Mouse (Mus musculus): ENCODE data around the gene Nol10.

Nol10 gene

DNA sequence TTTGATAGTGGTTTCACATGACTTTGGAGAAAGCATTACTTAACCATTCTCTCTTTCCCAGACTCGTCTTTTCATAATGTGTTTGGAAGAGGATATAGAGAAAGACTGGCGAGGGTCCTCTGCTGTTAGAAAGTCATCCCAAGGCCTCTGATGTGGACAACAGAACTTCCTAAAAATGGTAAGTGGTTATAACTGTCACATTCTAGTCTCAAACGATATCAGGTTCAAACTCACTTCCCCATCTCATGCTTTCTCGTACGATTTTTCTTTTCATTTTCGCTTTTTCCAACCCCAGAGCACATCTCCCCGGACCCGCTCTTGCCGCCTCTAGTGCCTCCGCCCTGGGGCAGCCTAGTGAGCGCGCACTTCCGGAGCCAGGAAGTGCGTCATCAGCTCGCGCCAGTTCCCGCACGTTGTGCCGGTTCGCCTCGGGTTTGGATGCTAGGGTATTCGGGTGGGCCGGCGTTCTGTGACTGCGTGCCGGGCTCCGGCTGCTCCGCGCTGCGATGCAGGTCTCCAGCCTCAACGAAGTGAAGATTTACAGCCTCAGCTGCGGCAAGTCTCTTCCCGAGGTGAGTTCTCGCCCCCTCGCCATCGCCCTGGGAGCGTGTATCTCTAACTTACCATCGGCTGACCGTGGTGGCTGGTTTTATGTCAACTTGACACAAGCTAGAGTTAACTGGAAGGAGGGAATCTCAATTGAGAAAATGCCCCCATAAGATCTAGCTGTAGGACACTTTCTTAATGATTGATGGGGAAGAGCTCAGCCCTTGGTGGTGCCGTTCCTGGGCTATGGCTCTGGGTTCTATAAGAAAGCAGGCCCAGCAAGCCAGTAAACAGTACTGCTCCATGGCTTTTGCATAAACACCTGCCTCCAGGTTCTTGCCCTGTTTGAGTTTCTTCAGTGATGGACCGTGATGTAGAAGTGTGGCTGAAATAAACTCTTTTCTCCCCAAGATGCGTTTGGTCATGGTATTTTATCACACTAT is at the start of gene Nol10:
Gene Nol10, plus strand, starts transcription at position 411 of the 989 bp plus-strand sequence.
- DNase-seq (ENCODE audit: low read depth, low spot score): peak; percentile 85

DNA sequence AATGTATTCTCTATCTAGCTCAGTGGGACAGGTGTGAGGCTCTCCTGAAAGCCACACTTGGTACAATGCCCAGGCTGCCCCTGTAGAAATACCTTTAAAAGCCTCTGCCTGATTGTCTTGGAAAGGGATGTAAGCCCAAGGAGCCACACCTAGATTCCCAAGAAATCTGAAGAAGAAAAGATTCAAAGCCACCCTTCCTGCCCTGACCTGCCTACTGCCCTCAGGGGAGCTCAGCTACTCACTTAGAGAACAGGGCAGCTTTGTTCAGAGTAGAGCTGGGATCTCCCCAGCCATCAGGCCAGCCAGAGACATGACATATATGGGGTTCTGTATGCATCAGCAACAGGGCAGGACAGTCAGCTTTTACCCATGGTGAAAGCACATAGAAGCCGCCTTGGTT is 48.4 kb upstream of the Nol10 start:
- no peak for DNase-seq (ENCODE audit: low read depth, low spot score)

DNA sequence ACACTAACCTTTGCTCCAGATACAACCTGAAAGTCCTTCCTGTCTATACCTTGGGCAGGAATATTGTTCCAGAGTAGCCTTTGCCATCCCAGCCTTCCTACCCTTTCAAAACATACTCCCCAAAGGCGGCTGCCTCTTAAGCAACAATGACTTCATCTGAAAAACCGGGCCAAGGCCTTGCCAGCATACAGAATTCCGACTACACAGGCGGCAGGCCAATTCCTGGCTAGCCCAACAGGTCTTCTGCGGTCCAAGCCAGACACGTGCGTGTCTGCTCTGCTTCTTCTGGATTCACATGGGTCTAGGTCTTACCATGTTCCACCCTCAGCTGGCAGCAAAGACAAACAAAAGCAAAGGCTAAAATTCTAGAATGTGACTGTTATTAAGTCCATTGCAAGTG is 42.8 kb upstream of the Nol10 start:
- no peak for DNase-seq (ENCODE audit: low read depth, low spot score)

DNA sequence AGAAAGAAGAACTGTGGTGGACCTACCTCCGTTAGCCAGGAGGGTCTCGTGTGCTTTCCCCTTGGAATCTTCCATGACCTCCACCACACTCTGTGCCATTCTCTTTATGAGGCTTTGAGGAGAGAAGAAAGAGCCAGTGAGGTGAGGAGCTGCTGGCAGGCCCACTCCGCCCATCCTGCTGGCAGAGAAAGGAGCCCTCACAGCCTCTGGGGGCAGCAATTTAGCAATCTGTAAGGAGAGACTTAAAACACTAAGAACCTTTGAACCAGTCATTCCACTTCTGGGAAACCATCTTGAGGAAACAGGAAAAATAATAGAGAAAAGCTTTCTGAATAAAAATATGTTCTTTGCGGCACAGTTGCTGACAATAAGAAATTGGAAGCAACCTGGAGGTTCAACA is 40.0 kb upstream of the Nol10 start:
- no peak for DNase-seq (ENCODE audit: low read depth, low spot score)

DNA sequence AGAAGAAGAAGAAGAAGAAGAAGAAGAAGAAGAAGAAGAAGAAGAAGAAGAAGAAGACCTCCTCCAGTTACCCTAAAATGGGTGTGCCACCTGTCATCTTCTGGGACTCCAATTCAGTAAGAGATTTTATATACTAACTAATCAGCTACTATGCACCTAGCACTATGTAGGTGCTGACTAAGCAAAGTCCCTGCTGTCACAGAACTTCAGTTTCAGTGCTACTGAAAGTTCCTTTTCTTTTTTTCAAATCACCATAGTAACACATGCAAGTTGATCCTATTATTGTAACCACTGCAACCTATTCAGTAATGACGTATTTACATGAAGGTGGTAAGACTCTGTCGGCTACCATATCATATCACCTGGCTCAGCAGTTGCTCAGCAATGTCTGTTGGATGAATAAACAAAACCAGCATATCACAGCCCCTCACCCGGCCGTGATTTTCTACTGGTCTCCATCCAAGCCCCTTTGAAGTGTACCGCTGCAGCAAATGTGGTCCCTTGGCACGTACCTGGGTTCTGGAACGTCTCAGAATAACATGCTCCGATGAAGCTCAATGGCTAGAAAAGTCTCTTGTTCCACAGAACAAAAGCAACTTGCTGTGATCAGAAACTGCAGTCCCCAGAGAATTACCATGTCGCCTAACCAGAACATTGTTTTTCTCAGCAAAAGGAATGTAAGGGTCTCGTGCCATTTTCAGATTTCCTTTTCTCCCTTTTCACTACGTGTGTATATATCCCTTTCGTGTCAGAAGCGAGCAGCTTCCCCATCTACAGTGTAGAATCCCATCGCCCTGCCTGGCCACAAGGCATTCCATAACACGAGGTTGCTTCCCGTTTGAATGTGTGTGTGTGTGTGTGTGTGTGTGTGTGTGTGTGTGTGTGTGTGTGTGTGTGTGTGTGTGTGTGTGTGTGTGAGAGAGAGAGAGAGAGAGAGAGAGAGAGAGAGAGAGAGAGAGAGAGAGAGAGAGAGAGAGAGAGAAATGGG is 37.1 kb upstream of the Nol10 start:
- DNase-seq (ENCODE audit: low read depth, low spot score): no peak

DNA sequence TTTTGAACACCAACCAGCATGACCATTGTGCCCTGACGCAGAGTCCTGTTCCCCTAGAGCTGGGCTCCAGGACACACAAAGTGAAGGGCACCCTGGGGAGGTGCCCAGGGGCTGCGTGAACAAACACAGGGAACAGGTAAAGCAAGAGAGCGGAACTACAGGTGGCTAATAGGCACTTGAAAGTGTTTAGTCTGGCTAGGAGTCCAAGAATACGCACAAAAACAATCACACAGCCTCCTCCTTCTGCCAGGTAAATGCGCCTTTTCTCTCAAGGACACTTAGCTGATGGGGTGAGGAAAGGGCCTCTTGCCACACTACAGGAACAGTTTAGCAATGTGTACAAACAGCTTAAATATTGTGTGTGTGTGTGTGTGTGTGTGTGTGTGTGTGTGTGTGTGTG is 32.2 kb upstream of the Nol10 start:
- DNase-seq (ENCODE audit: low read depth, low spot score): no peak

DNA sequence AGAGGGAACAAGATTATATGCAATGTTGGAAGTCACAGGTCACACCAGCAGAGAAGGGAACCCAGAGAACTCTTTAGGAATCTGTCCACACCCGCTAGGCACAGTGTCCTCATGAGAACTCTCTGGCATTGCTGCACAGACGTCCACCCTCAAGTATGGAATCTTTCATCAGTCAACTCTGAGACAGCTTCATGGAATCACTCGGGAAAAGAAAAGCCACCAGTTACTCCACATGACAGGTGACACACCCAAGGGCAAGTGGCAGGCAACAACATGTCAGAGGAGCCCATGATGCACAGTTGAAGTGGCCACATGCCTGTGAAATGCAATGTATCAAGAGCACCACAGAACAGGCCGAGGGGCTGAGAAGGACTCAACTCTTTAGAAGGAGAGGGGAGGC is 30.3 kb upstream of the Nol10 start:
- DNase-seq (ENCODE audit: low read depth, low spot score): no peak

DNA sequence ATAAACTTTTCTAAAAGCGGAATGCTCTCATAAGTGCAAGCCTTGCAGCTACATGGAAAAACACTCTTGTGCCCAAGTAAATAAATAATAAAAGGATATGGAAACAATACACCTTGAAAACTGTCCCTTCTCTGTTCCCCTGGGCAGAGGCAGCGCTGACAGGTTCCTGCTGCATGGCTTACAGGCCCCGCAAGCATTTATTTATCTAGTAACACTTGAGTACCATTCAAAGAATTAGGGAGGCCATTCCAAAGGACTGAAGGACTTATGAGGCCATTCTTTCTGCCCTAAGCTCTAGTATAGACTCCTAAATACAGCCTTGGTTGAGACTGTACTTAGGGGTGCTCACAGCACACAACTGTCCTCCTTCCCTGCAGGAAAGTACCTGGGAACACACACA is 29.8 kb upstream of the Nol10 start:
- no peak for DNase-seq (ENCODE audit: low read depth, low spot score)

DNA sequence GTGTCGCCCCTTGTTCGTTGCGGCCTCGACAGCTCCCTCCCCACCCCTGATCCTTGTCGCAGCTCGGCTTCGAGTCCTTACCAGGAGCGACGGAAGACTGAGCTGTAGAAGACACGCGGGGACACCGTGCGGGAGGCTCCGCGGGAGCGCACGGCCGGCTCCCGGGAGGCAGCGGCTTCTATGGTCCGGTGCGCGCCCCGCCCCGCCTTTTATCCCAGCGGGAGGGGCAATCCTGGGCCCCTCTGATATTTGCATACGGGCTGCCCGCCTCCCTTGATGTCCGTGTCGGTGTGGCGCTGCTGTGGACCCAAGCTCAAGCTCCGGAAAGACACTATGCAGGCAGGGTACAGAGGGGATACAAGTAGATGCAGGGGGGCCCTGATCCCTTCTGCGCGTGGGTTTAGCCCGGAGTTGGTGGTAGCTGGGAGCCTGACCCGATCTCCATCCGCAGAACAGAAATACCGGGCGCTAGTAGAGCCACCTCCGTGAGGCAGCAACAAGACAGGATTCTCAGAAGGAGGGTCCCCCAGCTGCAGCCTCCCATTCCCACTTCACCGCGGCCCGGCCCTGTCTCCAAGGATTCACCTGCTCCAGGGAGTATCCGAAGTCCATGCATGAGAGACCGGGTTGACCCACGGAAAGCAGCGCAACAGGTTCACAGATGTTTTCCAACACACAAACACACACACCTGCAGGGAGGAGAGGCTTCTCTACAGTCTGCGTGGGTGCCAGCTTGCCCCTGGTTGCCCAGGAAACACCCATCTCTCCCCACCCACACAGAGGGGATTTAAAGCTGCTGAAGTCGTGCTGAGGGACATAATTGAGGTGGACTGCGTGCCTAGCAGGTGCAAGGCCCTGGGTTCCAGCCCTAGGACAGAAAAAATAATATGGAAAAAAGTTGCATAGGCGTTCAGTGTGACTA is 23.4 kb upstream of the Nol10 start:
- DNase-seq (ENCODE audit: low read depth, low spot score): no peak

DNA sequence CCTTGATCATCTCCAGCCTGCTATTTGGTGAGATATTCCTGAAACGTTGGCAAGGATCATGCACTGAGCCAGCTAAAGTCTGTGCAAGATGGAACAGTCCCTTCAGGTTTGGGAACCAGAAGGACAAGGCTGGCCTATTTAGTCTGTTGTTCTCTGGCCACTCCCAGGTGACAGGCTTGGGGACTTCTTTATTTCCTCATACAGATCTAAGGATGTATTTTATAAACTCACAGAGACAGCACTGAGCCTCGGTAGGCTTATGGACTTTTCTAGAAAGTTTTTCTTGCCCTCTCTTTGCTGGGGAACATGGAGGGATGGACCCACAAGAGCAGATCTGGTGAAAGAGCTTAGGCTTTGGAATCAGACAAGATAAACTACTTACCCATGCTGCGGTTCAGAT is 19.0 kb upstream of the Nol10 start, which contains the start of gene Atp6v1c2:
Gene Atp6v1c2, minus strand, starts transcription at position 101 of the 400 bp plus-strand sequence.
- no peak for DNase-seq (ENCODE audit: low read depth, low spot score)

DNA sequence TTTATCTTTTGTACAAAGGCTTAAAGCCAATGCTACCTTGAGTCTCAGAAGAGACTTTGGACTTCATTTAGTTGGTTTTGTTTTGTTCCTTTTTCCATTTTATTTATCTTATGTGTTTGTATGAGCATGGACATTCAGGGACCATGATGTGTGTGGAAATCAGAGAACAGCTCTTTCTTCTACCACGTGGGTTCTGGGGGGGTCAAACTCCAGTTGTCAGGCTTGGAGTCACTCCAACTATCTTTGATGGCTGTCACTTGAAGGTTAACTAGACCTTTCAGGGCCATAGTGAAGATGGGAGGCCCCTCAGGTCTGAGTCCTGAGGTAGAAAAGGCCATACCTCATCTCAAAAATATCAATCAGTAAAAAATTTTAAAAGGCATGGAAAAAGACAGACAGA is 14.8 kb upstream of the Nol10 start:
- DNase-seq (ENCODE audit: low read depth, low spot score): no peak

DNA sequence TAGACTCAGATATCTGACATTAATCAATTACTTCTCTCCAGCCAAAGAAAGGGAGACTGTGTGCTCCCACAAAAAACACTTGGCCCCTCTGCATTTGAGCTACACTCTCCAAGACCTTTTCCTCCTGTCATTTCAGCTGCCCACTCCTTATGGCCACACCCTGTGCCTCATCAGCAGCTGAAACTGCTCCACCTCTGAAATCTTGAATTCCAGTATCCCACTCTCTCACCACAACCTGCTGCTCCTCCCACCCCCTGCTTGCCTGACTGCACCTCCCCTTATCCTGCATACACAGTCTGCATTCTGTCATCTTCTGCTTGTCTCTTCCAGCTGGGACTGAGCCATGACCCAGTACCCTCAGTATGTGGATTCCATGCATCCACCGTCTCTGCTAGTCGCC is 9.9 kb upstream of the Nol10 start:
- no peak for DNase-seq (ENCODE audit: low read depth, low spot score)

DNA sequence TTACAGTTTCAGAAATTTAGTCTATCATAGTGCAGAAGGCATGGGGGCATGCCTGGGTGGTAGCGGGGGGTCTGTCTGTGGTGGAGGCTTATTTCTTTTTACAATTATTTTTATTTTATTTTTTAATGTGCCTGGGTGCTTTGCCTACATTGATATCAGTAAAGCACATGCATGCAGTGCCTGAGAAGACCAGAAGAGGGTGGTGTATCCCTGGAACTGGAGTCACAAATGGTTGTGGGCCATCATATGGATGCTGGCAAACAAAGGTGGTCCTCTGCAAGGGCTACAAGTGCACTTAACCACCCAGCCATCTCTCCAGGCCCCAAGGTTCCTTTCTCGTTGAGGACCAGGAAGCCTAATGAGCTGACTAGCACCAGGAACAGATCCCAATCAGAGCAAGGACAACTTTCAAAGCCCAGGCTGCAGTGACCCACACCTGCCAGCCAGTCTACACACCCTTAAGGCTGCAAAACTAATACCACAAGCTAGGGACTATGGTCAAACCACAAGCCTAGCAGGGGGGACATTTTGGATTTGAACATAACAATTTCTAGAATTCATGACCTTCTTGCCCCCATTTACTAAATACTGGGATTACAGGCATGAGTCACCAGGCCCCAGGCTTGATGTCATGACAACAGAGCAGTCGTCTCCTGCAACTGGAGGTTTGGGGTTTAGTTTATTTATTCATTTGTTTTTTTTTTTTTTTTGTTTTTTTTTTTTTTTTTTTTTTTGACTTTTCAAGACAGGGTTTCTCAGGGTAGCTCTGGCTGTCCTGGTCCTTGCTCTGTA is 8.9 kb upstream of the Nol10 start:
- DNase-seq (ENCODE audit: low read depth, low spot score): no peak

DNA sequence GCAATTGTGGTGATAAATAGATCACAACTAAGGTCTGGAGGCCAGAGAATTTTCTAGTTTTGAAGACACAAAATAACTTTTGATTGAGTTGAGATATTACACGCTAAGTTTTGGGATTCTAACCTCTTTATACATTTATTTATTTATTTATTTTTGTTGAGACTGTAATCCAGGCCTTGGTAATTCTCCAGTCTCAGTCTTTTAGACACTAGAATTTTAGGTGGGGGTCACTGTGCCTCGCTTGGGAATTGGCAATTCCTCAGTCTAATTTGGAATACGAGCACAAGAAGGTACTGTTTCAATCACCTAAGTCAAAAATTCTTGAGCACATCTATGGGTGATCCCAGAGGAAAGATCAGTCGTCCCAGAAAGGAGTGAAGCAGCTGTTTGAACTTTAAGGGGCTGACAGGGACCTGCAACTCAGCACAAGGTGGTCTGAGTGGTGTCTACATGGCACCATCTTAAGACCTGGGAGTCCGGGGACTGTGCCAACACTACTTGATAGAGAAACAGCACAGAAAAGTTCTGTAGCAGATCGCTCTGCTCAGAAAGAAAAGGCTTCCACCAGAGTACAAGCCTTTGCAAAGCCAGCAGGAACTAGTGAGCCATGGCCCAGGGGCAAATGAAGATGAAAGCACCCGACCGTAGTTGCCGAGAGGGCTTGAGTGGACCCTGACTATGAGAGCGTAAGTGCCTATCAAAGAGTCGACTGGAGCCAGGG is 771 bp upstream of the Nol10 start:
- DNase-seq (ENCODE audit: low read depth, low spot score): no peak

DNA sequence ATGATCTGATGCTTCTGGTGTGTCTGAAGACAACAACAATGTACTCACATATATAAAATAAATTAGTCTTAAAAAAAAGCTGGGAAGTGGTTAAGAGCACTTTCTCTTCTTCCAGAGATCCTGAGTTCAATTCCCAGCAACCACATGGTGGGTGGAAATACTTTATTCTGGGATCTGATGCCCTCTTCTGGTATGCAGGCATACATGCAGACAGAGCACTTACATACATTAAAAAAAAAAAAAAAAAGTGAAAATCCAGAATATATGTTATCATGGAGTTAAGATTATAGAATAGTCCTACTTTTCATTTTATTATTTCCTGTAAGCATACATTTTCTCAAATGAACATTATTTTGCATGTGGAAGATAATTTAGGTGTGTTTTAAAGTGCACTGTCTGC is 1.8 kb downstream of the Nol10 start:
- DNase-seq (ENCODE audit: low read depth, low spot score): no peak

DNA sequence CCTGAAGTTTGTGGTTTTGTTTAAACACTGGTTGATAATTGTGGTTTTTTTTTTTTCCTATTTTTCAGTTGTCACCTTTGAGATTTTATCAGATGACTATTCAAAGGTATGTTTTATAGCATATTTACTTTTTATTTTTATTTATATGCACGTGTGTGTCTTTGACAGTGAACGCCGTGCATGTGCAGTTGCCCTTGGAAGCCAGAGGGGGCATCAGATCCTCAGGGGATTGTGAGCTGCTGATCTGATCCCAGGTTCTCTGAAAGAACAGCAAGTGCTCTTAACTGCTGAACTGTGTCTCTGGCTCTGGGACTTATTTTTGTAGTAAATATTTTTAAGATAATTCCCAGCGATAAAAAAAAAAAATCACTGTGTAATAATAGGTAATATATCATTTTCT is 8.6 kb downstream of the Nol10 start:
- DNase-seq (ENCODE audit: low read depth, low spot score): no peak

DNA sequence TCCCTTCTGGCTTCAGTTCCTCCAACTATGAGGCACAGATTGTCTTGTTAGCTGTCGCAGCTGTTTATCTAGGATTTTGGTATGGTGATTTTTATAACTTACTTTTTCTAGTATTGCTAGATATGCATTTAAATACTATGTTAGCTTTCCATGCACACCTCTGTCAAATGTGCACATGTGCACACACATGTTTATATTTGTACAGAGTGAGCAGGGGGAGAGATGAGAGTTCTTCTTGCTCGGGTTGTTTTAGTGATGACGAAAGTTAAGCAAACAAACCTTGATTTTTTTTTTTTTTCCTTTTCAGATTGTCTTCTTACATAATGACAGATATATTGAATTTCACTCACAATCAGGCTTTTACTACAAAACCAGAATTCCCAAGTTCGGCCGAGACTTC is 9.5 kb downstream of the Nol10 start:
- no peak for DNase-seq (ENCODE audit: low read depth, low spot score)

DNA sequence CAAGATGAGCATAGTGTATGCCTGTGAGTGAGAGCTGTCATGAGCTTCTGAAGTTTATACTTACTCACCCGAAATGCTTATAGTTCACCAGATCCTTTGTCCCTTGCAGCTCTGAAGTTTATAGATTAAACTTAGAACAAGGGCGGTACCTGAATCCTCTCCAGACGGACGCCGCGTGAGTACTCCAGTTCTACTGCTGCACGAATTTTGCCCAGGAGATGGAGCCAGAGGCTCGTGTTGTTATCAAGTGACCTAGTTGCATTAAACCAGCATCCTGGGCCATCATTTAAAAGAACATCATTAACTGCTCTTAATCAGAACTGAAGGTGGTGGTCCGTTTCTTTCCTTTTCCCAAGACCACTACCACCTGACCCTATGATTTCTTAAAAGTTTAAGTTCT is 10.7 kb downstream of the Nol10 start:
- no peak for DNase-seq (ENCODE audit: low read depth, low spot score)

DNA sequence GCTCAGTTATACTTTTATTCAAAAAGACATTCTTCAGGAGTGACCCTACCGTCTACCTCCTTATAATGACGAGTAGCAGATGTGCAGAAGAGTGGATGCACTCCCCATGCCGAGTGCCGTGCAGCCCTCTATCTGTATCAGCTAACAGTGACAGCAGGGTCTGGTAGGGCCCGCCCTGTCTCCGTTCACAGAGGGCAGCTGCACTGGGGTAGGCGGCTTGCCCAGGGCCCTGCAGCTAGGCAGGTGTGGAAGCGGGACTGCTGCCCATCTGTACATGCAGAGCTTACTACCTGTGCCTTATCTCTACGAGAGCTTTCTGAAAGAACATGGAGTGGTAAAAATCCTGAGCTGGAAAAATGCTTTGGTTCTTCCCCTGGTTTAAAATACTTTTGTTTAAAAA is 11.8 kb downstream of the Nol10 start:
- DNase-seq (ENCODE audit: low read depth, low spot score): no peak

DNA sequence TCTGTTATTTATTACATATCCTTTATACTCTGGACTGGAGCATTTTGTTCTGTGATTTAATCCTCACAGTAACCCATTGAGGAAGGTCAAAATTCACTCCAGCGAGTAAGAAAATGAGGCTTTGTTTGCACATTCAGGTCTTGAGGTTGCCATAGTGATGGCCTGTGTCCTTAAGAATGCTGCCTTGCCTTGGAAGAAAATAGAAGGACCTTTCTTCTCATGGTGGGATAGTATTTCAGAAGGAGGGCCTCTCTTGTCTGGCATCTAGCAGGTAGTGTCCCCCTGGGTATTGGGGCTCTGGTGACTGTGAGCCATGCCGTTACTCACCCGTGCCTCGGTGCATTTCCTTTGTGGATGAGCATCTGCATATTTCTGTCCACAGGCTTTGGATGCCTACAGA is 12.4 kb downstream of the Nol10 start:
- DNase-seq (ENCODE audit: low read depth, low spot score): no peak

Measured in retina, postnatal 7 days (tissue).